Mouse (Mus musculus) C2C12 (cell line): ENCODE results near the gene Eya2. TPM values are rescaled to one million over a fixed set of nuclear protein-coding genes. Genes with fewer than 3 reads are reported as not detected.
"Not testable (repeated sequence)": the region's sequence is repeated elsewhere in the genome, so short reads cannot be mapped to it uniquely, and the experiment has no call there.

ENCODE experiments used
- H3K27me3 ChIP-seq: one replicate; pipeline ENCODE4 v1.6.1; 2011; ENCODE audit not compliant: control insufficient read depth, insufficient read depth, insufficient read length
- H3K36me3 ChIP-seq: one replicate; pipeline ENCODE4 v1.6.1; 2011; ENCODE audit not compliant: control insufficient read depth, insufficient read depth
- H3K4me3 ChIP-seq: one replicate; pipeline ENCODE4 v1.5.1; 2011; ENCODE audit warnings: mild to moderate bottlenecking, control low read depth; ENCODE audit not compliant: poor library complexity, insufficient read depth, severe bottlenecking
- H3K79me2 ChIP-seq: one replicate; pipeline ENCODE4 v1.6.1; 2011; ENCODE audit not compliant: control insufficient read depth, insufficient read depth
- H3K79me3 ChIP-seq: one replicate; pipeline ENCODE4 v1.6.1; 2011; ENCODE audit warnings: low read depth, control low read depth
- H3ac ChIP-seq: one replicate; pipeline ENCODE3; 2011; ENCODE audit warnings: low read depth; ENCODE audit not compliant: control insufficient read depth, insufficient read length
- CEBPB ChIP-seq: IDR thresholded peaks from one replicate; pipeline ENCODE4 v1.6.1; 2011; ENCODE audit warnings: low read depth, mild to moderate bottlenecking, control low read depth, moderate library complexity
- CTCF ChIP-seq: IDR thresholded peaks from one replicate; pipeline ENCODE4 v1.5.1; 2011; ENCODE audit not compliant: control insufficient read depth, insufficient read depth, insufficient read length
- FOSL1 ChIP-seq: IDR thresholded peaks from one replicate; pipeline ENCODE4 v1.8.0; 2011; ENCODE audit warnings: mild to moderate bottlenecking, low read length; ENCODE audit not compliant: poor library complexity, insufficient read depth, severe bottlenecking
- MAX ChIP-seq: IDR thresholded peaks from one replicate; pipeline ENCODE4 v1.6.1; 2011; ENCODE audit warnings: mild to moderate bottlenecking, control low read depth
- MYOD1 ChIP-seq: IDR thresholded peaks from one replicate; pipeline ENCODE4 v1.6.1; 2011; ENCODE audit warnings: low read depth; ENCODE audit not compliant: control insufficient read depth, insufficient read length
- MYOG ChIP-seq: IDR thresholded peaks from one replicate; pipeline ENCODE4 v1.6.1; 2011; ENCODE audit not compliant: control insufficient read depth, insufficient read length; ENCODE audit errors: extremely low read depth
- USF1 ChIP-seq: IDR thresholded peaks from one replicate; pipeline ENCODE4 v1.6.1; 2011; ENCODE audit warnings: low read depth, mild to moderate bottlenecking, control low read depth, moderate library complexity
- polyA plus RNA-seq: library from polyadenylated mRNA; unstranded; fragments of >200 nt; fragmentation: generic; extraction: Trizol; gene quantifications from one replicate; pipeline ENCODE4 v1.2.1, GENCODE M21; 2012; ENCODE audit warnings: missing spikeins

The Eya2 gene
- polyA plus RNA-seq, 1 experiment = 0.19 TPM

- TF ChIP-seq MYOD1 = no peak
- no peak for TF ChIP-seq CEBPB
- no peak for TF ChIP-seq FOSL1
- no peak for TF ChIP-seq MAX
- TF ChIP-seq MYOG = no peak
- TF ChIP-seq CTCF = no peak
- no peak for TF ChIP-seq USF1
- Histone ChIP-seq H3K79me3 (no peaks in the 10 kb centered on the region), H3K4me3 (no peak overlapping the region), H3K27me3 (no peaks in the 10 kb centered on the region), H3ac (no peak overlapping the region), H3K79me2 (no peaks in the 10 kb centered on the region), H3K36me3 (peaks cover 91% of the 10 kb centered on the region)
These were observed 194.8 kb downstream of the Eya2 start for GRCm38 (mm10) chr2:165789667-165790066.

- TF ChIP-seq CEBPB = no peak
- H3K79me2 ChIP-seq = no peaks in the 10 kb centered on the region
- H3K27me3 ChIP-seq = no peaks in the 10 kb centered on the region
- H3K79me3 ChIP-seq = no peaks in the 10 kb centered on the region
- peaks cover 80% of the 10 kb centered on the region for H3K36me3 ChIP-seq
- H3K4me3 ChIP-seq = no peak overlapping the region
- no peak overlapping the region for H3ac ChIP-seq
These were observed 196.2 kb downstream of the Eya2 start for GRCm38 (mm10) chr2:165791026-165791425.

GRCm38 (mm10) chr2:165791657-165792056 lies 196.8 kb downstream of the Eya2 start:
- H3K79me2 ChIP-seq = no peaks in the 10 kb centered on the region
- no peaks in the 10 kb centered on the region for H3K27me3 ChIP-seq
- no peaks in the 10 kb centered on the region for H3K79me3 ChIP-seq
- H3K36me3 ChIP-seq = peaks cover 76% of the 10 kb centered on the region
- no peak overlapping the region for H3K4me3 ChIP-seq
- TF ChIP-seq USF1 = no peak
- TF ChIP-seq FOSL1 = no peak
- TF ChIP-seq MYOG = no peak
- TF ChIP-seq MAX = no peak
- no peak for TF ChIP-seq CEBPB
- TF ChIP-seq CTCF = no peak
- no peak for TF ChIP-seq MYOD1
- H3ac ChIP-seq = no peak overlapping the region

GRCm38 (mm10) chr2:165792431-165793282 lies 197.8 kb downstream of the Eya2 start:
- H3K79me3 ChIP-seq = no peaks in the 10 kb centered on the region
- H3K36me3 ChIP-seq = peaks cover 76% of the 10 kb centered on the region
- no peaks in the 10 kb centered on the region for H3K27me3 ChIP-seq
- H3ac ChIP-seq = no peak overlapping the region
- H3K4me3 ChIP-seq = no peak overlapping the region
- H3K79me2 ChIP-seq = no peaks in the 10 kb centered on the region
- no peak for TF ChIP-seq USF1
- no peak for TF ChIP-seq CTCF

GRCm38 (mm10) chr2:165793283-165793638 lies 198.4 kb downstream of the Eya2 start:
- Histone ChIP-seq H3K36me3 (peaks cover 73% of the 10 kb centered on the region), H3K4me3 (no peak overlapping the region), H3K79me3 (no peaks in the 10 kb centered on the region), H3K79me2 (no peaks in the 10 kb centered on the region), H3ac (no peak overlapping the region), H3K27me3 (no peaks in the 10 kb centered on the region)
- TF ChIP-seq CTCF = no peak
- no peak for TF ChIP-seq MYOG
- TF ChIP-seq CEBPB = no peak
- TF ChIP-seq FOSL1 = no peak
- no peak for TF ChIP-seq USF1
- TF ChIP-seq MAX = no peak
- TF ChIP-seq MYOD1 = no peak

- Histone ChIP-seq H3K36me3 (peaks cover 49% of the 10 kb centered on the region), H3K79me2 (no peaks in the 10 kb centered on the region), H3K4me3 (no peak overlapping the region), H3K27me3 (no peaks in the 10 kb centered on the region), H3ac (no peak overlapping the region), H3K79me3 (peaks cover 2% of the 10 kb centered on the region)
- TF ChIP-seq CEBPB = no peak
- no peak for TF ChIP-seq MYOG
- TF ChIP-seq FOSL1 = no peak
- no peak for TF ChIP-seq MAX
- no peak for TF ChIP-seq MYOD1
- TF ChIP-seq USF1 = no peak
- no peak for TF ChIP-seq CTCF
These were observed 203.0 kb downstream of the Eya2 start for GRCm38 (mm10) chr2:165797876-165798275.

- H3ac ChIP-seq, H3K4me3 ChIP-seq, H3K79me3 ChIP-seq, H3K79me2 ChIP-seq, H3K27me3 ChIP-seq: not testable (repeated sequence)
- peaks cover 32% of the 10 kb centered on the region for H3K36me3 ChIP-seq
These were observed 205.3 kb downstream of the Eya2 start for GRCm38 (mm10) chr2:165800174-165800573.
